Mouse (Mus musculus) left cerebral cortex, postnatal 10 days (tissue): ENCODE measurements at regions not wholly inside any gene's neighbourhood (a gene's known extent, or its start where the extent isn't known, plus 50 kb on each side); places are given as distances from the start of the nearest gene placed in this dataset.
A peak's percentile ranks its signal among the peaks of the same experiment; 100 is the strongest.
"Not testable (repeated sequence)": the region's sequence is repeated elsewhere in the genome, so short reads cannot be mapped to it uniquely, and the experiment has no call there.

Source experiments
- DNase-seq, 2 experiments: peaks; one replicate each; pipeline ENCODE4 v3.0.0; 2021 to 2022; ENCODE audit warnings: low spot score in 2 of 2, mixed read lengths in 1 of 2; ENCODE audit errors: extremely low spot score in 1 of 2
- intact Hi-C: fragments of 180-260 bp; cut with DNase I; formaldehyde crosslinking; loops from one replicate; pipeline ENCODE4 v1.15.1; 2025

GRCm38 (mm10) chr14:53684100-53684499 is 569.8 kb downstream of the Dad1 start:
- DNase-seq, intact Hi-C loops: not testable (repeated sequence)

GRCm38 (mm10) chr14:53683361-53684015 is 570.4 kb downstream of the Dad1 start:
- intact Hi-C loops, DNase-seq: not testable (repeated sequence)

- DNase-seq, intact Hi-C loops: not testable (repeated sequence)
These were observed 571.2 kb downstream of the Dad1 start for GRCm38 (mm10) chr14:53682679-53683078.

GRCm38 (mm10) chr14:53681320-53681719 is 572.6 kb downstream of the Dad1 start:
- not testable (repeated sequence) for DNase-seq

GRCm38 (mm10) chr14:53665681-53666080 is 588.2 kb downstream of the Dad1 start:
- intact Hi-C loops = not testable (repeated sequence)
- peak; percentile 3 to 26 for DNase-seq

More at GRCm38 (mm10) chr14:53681320-53681719, 572.6 kb downstream of the Dad1 start:
- intact Hi-C loops = not testable (repeated sequence)

- intact Hi-C loops, DNase-seq: not testable (repeated sequence)
These were observed 591.1 kb downstream of the Dad1 start for GRCm38 (mm10) chr14:53662700-53663355.

- DNase-seq, intact Hi-C loops: not testable (repeated sequence)
These were observed 599.2 kb downstream of the Dad1 start for GRCm38 (mm10) chr14:53654669-53655068.

- intact Hi-C loops, DNase-seq: not testable (repeated sequence)
These were observed 602.8 kb downstream of the Dad1 start for GRCm38 (mm10) chr14:53651061-53651460.

GRCm38 (mm10) chr14:53649189-53649588 is 604.7 kb downstream of the Dad1 start:
- intact Hi-C loops, DNase-seq: not testable (repeated sequence)

GRCm38 (mm10) chr14:53640441-53640840 is 613.5 kb downstream of the Dad1 start:
- DNase-seq, intact Hi-C loops: not testable (repeated sequence)

- peak in 1 of 2 experiments; percentile 18 for DNase-seq
- intact Hi-C loops = not testable (repeated sequence)
These were observed 616.2 kb downstream of the Dad1 start for GRCm38 (mm10) chr14:53637664-53638063.

GRCm38 (mm10) chr14:53635206-53635605 is 618.7 kb downstream of the Dad1 start:
- intact Hi-C loops, DNase-seq: not testable (repeated sequence)

GRCm38 (mm10) chr14:53634320-53634979 is 619.5 kb downstream of the Dad1 start:
- DNase-seq, intact Hi-C loops: not testable (repeated sequence)

- intact Hi-C loops, DNase-seq: not testable (repeated sequence)
These were observed 620.2 kb downstream of the Dad1 start for GRCm38 (mm10) chr14:53633743-53634142.

GRCm38 (mm10) chr14:53621376-53621775 is 632.5 kb downstream of the Dad1 start:
- intact Hi-C loops = not testable (repeated sequence)

GRCm38 (mm10) chr14:53616061-53616460 is 637.8 kb downstream of the Dad1 start:
- DNase-seq, intact Hi-C loops: not testable (repeated sequence)

More at GRCm38 (mm10) chr14:53621376-53621775, 632.5 kb downstream of the Dad1 start:
- not testable (repeated sequence) for DNase-seq

GRCm38 (mm10) chr14:53614341-53614740 is 639.6 kb downstream of the Dad1 start:
- intact Hi-C loops = no loop called here
- no peak for DNase-seq

- DNase-seq, intact Hi-C loops: not testable (repeated sequence)
These were observed 654.6 kb downstream of the Dad1 start for GRCm38 (mm10) chr14:53599299-53599698.

- DNase-seq, intact Hi-C loops: not testable (repeated sequence)
These were observed 656.6 kb downstream of the Dad1 start for GRCm38 (mm10) chr14:53597287-53597686.
